8 mouse cellular contexts compared by ENCODE assay signal in genomic region chr5:119741116-119741515, GRCm38 (mm10).
DNase-seq lines count a peak whose midpoint lies in the region; ATAC-seq and TF ChIP-seq lines count a peak whose summit lies in the region.

No protein-coding gene starts in this region.

- ATAC-seq in intestine, embryonic 14.5 days (replicated peaks; ENCODE audit: low FRiP score, low TSS enrichment, low read depth), result no peak
- ATAC-seq in intestine, embryonic 16.5 days, result no peak

- no peak overlapping the region for H3K27ac ChIP-seq in intestine, embryonic 14.5 days (ENCODE audit: low read depth)
- no peak overlapping the region for H3K27ac ChIP-seq in intestine, embryonic 16.5 days (ENCODE audit: low read length)
- no peak overlapping the region for H3K27ac ChIP-seq in cortical plate, adult 2 months (ENCODE audit: insufficient read depth, low read length)
- H3K27ac ChIP-seq in heart, embryonic 10.5 days, result no peak overlapping the region

- no peaks in the 10 kb centered on the region for H3K36me3 ChIP-seq in intestine, embryonic 14.5 days (ENCODE audit: control insufficient read depth, insufficient read depth, low read length)
- H3K36me3 ChIP-seq in intestine, embryonic 16.5 days (ENCODE audit: control insufficient read depth, insufficient read depth, low read length), result no peaks in the 10 kb centered on the region
- H3K36me3 ChIP-seq in heart, embryonic 10.5 days, result no peaks in the 10 kb centered on the region

- no peak overlapping the region for H3K4me2 ChIP-seq in intestine, embryonic 14.5 days (ENCODE audit: low read length)
- H3K4me2 ChIP-seq in intestine, embryonic 16.5 days (ENCODE audit: low read depth, low read length), result no peak overlapping the region

- no peak overlapping the region for H3K9ac ChIP-seq in intestine, embryonic 14.5 days (ENCODE audit: low read length)
- H3K9ac ChIP-seq in intestine, embryonic 16.5 days (ENCODE audit: low read depth, low read length), result no peak overlapping the region

- TF ChIP-seq CTCF in cortical plate, adult 2 months (IDR thresholded peaks at IDR 0.05; ENCODE audit: extremely low read depth, insufficient read depth, low read length), result peak; percentile 94

- DNase-seq in intestine, embryonic 14.5 days (ENCODE audit: low spot score), result peak; percentile 86
- peak; percentile 36 to 77 for DNase-seq in adrenal gland, adult (ENCODE audit: inconsistent age in 2 of 2, low spot score in 1 of 2)
- peak; percentile 91 for DNase-seq in heart, embryonic 10.5 days (ENCODE audit: low spot score)
- DNase-seq in layer of hippocampus, adult 8-10 months (ENCODE audit: low spot score in 2 of 2), result peak; percentile 5 to 52
- peak; percentile 65 for DNase-seq in lung, postnatal 36 days
- DNase-seq in spleen, adult 12 weeks (ENCODE audit: low spot score), result peak; percentile 4

- peaks cover 7% of the 10 kb centered on the region; the same call in 1 of the 2 replicates for H3K27me3 ChIP-seq in intestine, embryonic 14.5 days (replicated peaks; ENCODE audit: control insufficient read depth, insufficient read depth, low read length)
- peaks cover 4% of the 10 kb centered on the region; the same call in 1 of the 2 replicates for H3K27me3 ChIP-seq in intestine, embryonic 16.5 days (replicated peaks; ENCODE audit: control insufficient read depth, insufficient read depth, low read length)
- peaks cover 13% of the 10 kb centered on the region; the same call in 1 of the 2 replicates for H3K27me3 ChIP-seq in heart, embryonic 10.5 days (ENCODE audit: insufficient read depth, poor library complexity, severe bottlenecking)

- H3K4me3 ChIP-seq in intestine, embryonic 14.5 days (ENCODE audit: low read depth, low read length), result no peak overlapping the region
- H3K4me3 ChIP-seq in intestine, embryonic 16.5 days (ENCODE audit: low read length), result no peak overlapping the region
- H3K4me3 ChIP-seq in cortical plate, adult 2 months (ENCODE audit: insufficient read depth, low read length), result no peak overlapping the region
- H3K4me3 ChIP-seq in heart, embryonic 10.5 days, result 0 out of 2 replicates have a peak overlapping the region, but pooled peaks have one; percentile 3

- TF ChIP-seq POLR2A in cortical plate, adult 2 months (IDR thresholded peaks at IDR 0.05; ENCODE audit: extremely low read depth, insufficient read depth, low read length), result no peak

- WGBS in intestine, embryonic 14.5 days, result 3% methylated on average over 6 of the region's 6 CpGs
- 11% methylated on average over 6 of the region's 6 CpGs for WGBS in intestine, embryonic 16.5 days
- WGBS in heart, embryonic 10.5 days, result 9% methylated on average over 6 of the region's 6 CpGs

- H3K4me1 ChIP-seq in intestine, embryonic 14.5 days (replicated peaks; ENCODE audit: control insufficient read depth, insufficient read depth, low read length), result no peaks in the 10 kb centered on the region
- no peaks in the 10 kb centered on the region for H3K4me1 ChIP-seq in intestine, embryonic 16.5 days (ENCODE audit: control insufficient read depth, insufficient read depth, low read length)
- no peaks in the 10 kb centered on the region for H3K4me1 ChIP-seq in cortical plate, adult 2 months (ENCODE audit: control insufficient read depth, insufficient read depth, low read length)
- peaks cover 4% of the 10 kb centered on the region; the same call in 1 of the 2 replicates for H3K4me1 ChIP-seq in heart, embryonic 10.5 days

- H3K9me3 ChIP-seq in intestine, embryonic 14.5 days (ENCODE audit: control insufficient read depth, low read length), result no peaks in the 10 kb centered on the region
- no peaks in the 10 kb centered on the region for H3K9me3 ChIP-seq in intestine, embryonic 16.5 days (ENCODE audit: control insufficient read depth, low read length)
- no peaks in the 10 kb centered on the region for H3K9me3 ChIP-seq in heart, embryonic 10.5 days

Comparison
In these comparisons a context has a peak if more than half of its experiments do, and no peak if none do; other contexts are left out.
1. DNase-seq: peak in every context shown above with its lines; median percentile 91 in heart, embryonic 10.5 days; 86 in intestine, embryonic 14.5 days; 65 in lung, postnatal 36 days; 56 in adrenal gland, adult; 28 in layer of hippocampus, adult 8-10 months; 4 in spleen, adult 12 weeks.